Mouse (Mus musculus) induced T-regulatory cell, adult 2 months (primary cell): ENCODE data around the gene Dph5.
A peak's percentile ranks its signal among the peaks of the same experiment; 100 is the strongest.
"Not testable (repeated sequence)": the region's sequence is repeated elsewhere in the genome, so short reads cannot be mapped to it uniquely, and the experiment has no call there.

Source experiments
- DNase-seq: peaks from one replicate; pipeline ENCODE4 v3.0.0-alpha.2; 2012; ENCODE audit warnings: low read depth

Dph5 gene

GRCm38 (mm10) chr3:115887427-115888309 is at the start of gene Dph5:
Dph5 (plus strand) TSS chr3:115887837.
- peak; percentile 94 for DNase-seq

DNA sequence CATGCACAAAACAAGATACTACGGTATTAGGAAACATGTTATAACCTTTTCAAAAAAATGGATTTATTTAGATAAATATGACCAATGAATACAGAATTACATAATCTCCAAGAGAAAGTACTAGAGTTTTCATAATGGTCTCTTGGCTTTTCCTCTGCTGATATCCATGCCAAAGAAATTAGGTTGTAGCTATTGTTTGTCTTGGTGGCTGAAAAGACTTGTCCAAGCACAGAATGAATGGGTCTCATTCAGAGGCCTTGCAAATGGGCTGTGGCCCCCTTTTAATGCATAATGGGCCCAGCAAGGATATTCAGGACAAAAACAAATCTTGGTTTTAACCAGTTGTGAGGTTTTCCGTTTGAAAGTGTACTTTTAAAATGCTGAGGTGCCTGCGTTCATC is 43.1 kb upstream of the Dph5 start:
- no peak for DNase-seq

DNA sequence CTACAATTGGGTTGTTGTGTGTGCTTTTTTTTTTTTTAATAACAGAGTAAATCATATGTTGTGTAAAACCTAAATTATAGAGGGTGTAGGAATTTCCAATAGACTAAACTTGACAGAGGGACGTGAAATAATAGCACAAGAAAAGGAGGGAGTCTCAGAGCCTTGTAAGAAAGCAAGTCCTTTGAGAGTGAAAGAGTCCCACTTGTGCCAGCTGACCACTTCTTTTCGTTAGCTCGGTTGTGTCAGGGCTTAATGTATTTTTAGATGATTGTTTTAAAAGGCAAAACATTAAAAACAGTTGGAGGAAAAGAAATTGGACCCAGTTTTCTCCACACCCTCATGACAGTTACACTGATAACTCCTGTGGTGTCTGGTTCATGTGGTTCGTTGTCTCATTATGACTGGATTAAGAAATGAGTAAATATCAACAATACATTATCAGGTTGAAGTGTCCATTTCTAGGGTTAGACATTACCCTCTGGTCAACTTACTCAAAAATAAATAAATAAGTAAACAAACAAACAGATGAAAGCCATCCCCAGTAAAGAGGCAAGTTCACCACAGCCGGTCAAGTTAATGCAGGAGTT is 42.5 kb upstream of the Dph5 start:
- DNase-seq = no peak

GRCm38 (mm10) chr3:115845724-115846123 is 41.9 kb upstream of the Dph5 start:
- DNase-seq = no peak

DNA sequence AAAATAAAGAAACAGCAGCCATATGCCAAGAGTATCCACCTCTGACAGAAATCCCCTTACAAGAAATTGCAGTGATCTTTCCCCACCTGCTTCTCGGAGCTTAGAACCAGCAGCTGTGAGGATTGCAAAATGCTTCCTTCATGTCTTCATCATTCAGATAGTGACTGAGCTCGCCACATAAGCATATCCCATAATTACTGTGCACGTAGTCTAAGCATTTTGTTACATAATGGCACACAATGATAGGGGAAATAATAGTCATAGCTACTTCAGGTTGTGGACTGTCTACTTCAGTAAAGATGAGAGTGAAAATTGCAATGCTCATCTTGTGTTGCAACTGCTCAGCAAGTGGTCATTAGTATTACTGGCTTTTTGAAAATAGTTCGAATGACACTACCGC is 41.5 kb upstream of the Dph5 start:
- DNase-seq = no peak

- DNase-seq = no peak
Measured at GRCm38 (mm10) chr3:115848686-115849480, 38.8 kb upstream of the Dph5 start.

- DNase-seq = no peak
Measured at GRCm38 (mm10) chr3:115850946-115851345, 36.7 kb upstream of the Dph5 start.

DNA sequence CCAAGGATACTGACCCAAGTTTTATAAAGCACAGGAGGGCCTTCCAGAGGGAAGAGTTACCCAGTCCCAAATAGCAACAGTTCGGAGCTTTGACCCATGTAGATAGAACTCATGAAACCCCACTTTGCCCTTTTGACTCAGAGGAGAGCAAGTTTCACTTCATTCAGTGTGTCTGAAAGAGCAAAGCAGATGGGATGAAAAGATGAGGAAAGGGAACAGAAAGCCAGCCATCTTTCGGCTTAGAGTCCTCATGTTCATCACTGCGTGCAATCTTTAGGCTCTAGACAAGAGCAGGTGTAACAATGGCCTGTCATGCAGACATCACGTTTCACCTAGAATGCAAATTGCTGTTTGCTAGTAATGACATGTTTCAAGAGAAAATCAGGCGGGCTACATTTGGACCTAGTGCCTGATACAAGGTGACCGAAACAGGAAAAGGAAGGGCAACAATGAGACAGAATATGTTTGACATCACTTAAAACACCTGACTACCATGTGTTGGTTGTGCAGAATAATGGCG is 32.9 kb upstream of the Dph5 start:
- no peak for DNase-seq

- DNase-seq = no peak
Measured at GRCm38 (mm10) chr3:115855576-115855975, 32.1 kb upstream of the Dph5 start.

GRCm38 (mm10) chr3:115856484-115857022 is 31.1 kb upstream of the Dph5 start:
- no peak for DNase-seq

DNA sequence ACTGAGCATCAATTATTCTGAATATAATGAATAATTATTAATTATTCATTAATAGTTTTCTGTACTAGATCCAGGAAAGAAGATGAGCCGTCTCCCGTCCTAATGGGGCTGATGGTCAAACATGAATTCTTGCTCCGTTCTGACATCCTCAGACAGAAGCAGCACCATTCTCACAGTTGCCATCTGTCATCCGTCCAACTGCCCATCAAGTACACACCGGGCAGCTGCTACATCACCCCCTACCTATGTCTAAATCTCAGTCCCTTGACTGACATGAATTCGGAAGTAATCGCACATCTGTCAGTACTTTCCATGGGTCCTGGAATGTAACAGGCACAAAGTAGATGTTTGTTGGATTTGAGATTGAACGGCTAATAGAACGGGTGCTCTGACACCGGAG is 30.2 kb upstream of the Dph5 start:
- no peak for DNase-seq

DNA sequence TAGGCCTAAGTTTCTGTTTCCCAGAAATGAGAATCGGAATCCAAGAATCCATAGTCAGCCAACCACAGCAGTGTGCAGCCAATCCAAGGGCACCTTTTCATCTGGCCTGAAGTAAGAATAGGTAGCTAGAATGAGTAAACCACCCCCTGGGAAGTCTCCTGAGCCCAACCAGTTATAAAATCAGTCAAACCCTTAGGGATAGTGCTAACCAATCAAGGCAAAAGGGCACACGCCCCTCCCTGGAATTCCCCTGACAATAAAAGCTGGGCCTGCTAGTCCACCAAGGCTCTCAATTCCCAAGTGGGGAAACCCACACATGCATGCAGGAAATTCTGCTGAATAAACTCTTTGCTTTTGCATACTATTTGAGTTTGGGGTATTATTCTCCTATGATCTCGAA is 28.8 kb upstream of the Dph5 start:
- DNase-seq = peak; percentile 38

DNA sequence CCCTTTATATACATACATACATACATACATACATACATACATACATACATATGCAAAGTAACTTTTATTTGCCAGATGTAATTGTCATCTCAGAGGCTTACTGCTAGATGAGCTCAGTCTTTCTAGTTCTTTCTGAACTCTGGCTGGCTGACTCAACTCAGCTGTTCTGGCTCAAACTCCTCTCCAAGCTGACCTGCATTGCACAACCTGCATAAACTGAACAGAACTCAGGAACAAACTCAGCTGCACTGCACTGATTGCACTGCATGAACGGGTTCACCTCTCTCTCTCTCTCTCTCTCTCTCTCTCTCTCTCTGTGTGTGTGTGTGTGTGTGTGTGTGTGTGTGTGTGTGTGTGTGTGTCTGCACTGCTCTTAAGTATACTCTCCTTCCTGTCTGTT is 26.9 kb upstream of the Dph5 start:
- not testable (repeated sequence) for DNase-seq

- no peak for DNase-seq
Measured at GRCm38 (mm10) chr3:115863487-115863886, 24.1 kb upstream of the Dph5 start.

DNA sequence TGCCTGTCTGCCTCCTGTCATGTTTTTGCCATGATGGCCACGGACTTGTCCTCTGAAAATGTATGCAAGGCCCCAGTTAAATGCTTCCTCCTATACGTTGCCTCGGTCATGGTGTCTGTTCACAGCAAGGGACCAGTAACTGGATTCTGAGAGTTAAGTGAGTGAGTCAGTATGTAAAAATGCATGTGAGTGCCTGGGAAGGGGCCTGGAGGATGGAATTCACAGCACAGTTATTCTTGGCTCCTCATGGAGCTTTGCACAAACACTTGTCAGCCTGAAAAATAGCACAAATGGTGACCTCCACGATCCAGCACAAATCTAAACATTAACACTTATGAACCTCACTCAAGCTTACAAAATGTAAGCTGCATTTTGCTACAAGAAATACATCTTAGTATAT is 20.5 kb upstream of the Dph5 start:
- DNase-seq = no peak

GRCm38 (mm10) chr3:115867901-115868300 is 19.7 kb upstream of the Dph5 start:
- no peak for DNase-seq

- DNase-seq = no peak
Measured at GRCm38 (mm10) chr3:115869360-115869759, 18.3 kb upstream of the Dph5 start.

DNA sequence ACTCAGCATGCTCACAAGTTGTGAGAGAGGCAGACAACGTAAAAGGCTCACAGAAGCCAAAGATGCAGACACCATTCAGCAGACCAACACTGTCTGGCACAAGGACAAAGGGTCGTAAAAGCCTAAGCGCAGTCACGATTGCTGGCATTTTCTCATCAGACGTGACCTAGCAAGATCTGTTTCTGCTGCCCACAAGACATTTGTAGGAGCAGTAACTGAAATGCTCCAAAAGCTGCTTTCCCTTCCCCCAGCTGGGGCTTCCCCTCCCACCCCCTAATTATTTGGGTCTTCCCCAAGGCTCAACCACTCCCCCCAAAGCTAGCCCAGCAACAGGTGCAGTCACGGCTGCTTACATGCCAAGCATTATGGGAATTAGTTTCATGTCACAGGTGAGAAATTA is 12.1 kb upstream of the Dph5 start:
- DNase-seq = no peak

DNA sequence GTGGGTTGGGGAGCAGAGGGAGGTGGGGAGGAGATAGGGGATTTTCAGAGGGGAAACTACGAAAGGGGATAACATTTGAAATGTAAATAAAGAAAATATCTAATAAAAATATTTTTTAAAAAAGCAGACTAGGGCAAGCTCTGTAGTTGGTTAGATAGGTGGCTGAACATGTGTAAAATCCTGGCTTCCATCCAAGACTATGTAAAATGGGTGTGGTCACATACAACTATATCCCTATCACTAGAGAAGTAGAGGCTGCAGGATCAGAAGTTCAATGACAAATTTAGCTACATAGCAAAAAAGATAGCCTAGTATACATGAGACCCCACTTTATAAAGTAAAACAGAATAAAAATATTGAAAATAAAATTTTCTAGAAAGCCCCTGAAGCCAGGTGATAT is 10.5 kb upstream of the Dph5 start:
- DNase-seq = no peak

GRCm38 (mm10) chr3:115884086-115884485 is 3.6 kb upstream of the Dph5 start:
- no peak for DNase-seq

DNA sequence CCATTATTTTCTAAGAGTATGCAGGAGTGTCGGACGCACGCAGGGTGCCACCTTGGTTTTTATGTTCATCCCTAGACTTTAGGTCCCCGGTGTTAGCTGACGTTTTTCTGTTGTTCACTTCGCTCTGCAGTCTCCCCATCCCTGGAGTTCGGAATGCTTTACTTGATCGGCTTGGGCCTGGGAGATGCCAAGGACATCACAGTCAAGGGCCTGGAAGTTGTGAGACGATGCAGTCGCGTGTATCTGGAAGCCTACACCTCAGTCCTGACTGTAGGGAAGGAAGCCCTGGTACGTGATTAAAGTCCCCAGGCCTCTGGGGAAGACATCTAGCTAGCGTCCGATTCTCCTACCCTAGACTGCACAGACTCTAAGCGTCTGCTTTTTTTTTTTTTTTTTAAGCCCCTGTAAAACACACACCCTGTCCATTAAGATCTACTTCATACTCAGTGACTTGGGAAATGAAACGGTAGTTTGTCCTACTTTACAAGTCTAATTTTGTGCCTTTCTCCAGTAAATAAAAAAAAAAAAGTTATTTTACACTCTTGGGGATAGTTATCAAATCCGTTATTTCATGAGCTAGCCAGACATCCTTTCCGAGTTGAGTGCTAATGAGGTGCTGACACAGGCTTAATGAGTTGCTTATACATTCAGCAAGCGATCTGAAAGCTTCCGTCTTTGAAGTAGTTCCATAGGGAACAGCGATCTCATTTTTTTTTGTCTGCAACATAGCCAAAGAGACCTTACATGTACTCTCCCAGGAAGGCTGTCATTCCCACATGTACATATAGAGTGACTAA is 871 bp downstream of the Dph5 start:
- DNase-seq = peak; percentile 44

GRCm38 (mm10) chr3:115892341-115892740 is 4.7 kb downstream of the Dph5 start:
- DNase-seq = no peak
